Mouse (Mus musculus) colon, adult 2 months (tissue): ENCODE results near the gene Mcoln2. TPM values are rescaled to one million over a fixed set of nuclear protein-coding genes. Genes with fewer than 3 reads are reported as not detected.

Experiments
- polyA plus RNA-seq: library from polyadenylated mRNA; depleted of rRNA; stranded (reverse); fragments of >200 nt; gene quantifications from 2 replicates; pipeline ENCODE4 v1.2.3, GENCODE M21; 2012; rRNA removed

Gene Mcoln2
- polyA plus RNA-seq, result 7.9 and 8.2 TPM in 2 replicates

DNA sequence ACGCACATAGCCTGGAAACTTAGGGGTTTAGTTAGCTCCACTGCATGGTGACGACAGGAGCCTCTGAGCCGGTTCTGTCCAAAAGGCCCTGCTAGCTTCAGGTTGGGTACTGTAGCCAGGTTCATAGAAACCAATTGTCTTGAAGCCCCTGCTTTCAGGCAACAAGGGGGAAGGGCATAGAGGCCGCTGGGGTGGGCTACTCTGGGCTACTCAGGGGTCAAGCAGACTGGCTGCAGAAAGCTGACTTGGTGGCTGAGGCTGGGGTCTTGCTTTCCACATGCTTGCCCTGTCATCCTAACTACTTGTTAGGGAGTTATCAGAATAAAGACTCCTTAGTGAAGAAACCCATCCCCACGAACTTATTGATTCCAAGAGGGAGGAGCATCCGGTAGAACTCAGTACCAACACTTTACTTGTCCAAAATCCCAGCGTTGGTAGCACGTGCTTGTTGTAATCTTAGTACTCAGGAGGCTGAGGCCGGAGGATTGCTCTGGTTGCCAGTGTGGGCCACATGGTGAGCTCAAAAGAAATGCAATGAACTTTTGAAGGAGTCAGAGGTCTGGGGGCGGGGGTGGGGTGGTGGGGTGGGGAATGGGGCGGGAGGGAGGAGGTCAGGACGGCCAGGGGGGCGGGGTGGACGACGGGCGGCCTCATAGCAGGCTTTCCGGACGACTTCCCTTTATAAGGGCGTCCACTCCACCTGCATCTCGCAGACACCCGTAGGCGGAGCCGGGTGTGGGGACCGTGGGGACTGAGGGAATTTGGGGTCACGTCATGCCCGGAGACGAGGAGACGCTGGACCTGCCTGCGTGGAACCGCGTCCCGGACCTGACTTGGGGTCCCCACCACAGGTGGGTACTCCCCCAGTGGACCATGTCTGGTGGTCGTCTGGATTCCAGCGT lies at the start of gene Mcoln2:
Gene Mcoln2, plus strand, starts transcription at position 678 of the 902 bp plus-strand sequence.

DNA sequence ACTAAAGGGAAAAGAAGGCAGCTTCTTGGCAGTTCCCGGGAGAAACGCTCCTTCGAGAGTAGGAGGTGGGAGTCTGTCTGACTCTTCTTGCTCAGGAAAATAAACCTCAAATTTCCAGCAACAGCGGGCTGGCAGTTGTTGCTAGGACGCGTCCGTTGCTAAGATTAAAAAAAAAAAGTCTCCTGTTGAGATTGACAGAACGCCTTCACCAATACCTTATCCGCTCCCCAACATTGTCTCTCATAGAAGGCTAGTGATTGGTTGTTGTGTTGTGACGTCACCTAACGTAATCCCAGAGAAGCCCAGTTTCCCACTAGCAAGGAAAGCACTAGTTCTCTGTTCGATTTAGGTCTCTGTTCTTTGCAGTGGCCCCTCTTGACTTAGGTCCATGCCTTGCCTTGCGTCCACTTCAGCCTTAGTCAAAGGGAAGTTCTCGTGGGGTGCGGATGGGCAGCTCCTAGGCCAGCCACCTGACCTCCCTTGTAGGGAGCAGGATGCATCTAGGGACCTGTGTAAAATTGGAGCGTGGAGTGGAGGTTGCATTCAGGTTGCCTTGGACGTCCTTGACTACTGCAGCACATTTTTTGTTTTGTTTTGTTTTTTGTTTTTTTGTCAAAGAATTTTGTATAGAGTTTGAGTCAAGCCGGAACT lies 41.6 kb upstream of the Mcoln2 start, which contains the start of gene Wdr63:
Gene Wdr63, minus strand, starts transcription at position 210 of the 651 bp plus-strand sequence.

DNA sequence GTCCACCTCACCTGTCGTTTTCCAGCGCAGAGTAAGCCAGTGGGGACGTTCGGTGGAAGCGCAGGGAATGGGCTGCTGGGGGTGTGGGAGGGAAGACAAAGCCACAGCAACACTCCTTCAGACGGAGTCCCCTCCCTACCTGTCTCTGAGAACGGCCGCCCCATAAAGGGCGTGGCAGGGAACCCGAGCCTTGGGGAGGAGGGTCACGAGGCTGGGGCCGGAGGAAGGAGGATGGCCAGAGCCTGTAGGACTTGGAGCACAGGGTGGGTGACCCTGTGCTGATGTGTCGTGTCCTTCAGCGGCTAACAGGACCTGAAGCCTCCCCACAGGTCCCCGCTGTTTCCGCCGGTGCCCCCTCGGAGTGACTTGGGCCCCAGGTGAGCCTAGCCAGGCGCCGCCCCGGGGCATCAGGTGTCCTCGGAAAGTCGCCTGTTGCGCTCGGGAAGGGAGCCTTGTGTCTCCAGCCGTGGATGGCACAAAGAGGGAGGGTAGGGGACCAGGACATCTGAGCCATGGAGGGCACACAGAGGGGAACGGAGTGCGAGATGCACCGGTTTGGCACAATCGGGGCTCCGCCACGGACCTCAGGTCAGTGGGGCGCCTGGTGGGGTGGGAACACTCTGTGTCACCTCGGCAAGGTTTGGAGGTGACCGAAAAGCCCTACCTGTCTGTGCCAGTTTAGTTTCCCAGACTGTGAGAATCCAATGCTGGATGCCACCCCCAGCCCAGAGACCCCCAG lies 32.2 kb upstream of the Mcoln2 start, which contains the start of gene Mcoln3:
Gene Mcoln3, plus strand, starts transcription at position 193 of the 739 bp plus-strand sequence.

GRCm38 (mm10) chr3:146220776-146221486 lies 71.3 kb downstream of the Mcoln2 start, which contains the start of gene Lpar3:
Gene Lpar3 (plus strand): TSS chr3:146220963.

Other genes starting within 250 kb of the Mcoln2 start
- 14.1 and 14.9 TPM in 2 replicates for gene Bcl10, start 227.0 kb upstream of the Mcoln2 start, polyA plus RNA-seq
- gene 2410004B18Rik, start 211.8 kb upstream of the Mcoln2 start, polyA plus RNA-seq, result 12.6 and 17.6 TPM in 2 replicates
- gene Syde2, start 162.0 kb upstream of the Mcoln2 start, polyA plus RNA-seq, result 5.0 and 5.1 TPM in 2 replicates
- gene Wdr63, start 41.7 kb upstream of the Mcoln2 start, polyA plus RNA-seq, result 0.59 and 0.65 TPM in 2 replicates
- 0.42 TPM in 1 of 2 replicates, not detected in the other for gene Mcoln3, start 32.4 kb upstream of the Mcoln2 start, polyA plus RNA-seq
- 2.5 and 3.3 TPM in 2 replicates for gene Lpar3, start 71.1 kb downstream of the Mcoln2 start, polyA plus RNA-seq